Mouse (Mus musculus): ENCODE data around the gene Fry. TPM values are rescaled to one million over a fixed set of nuclear protein-coding genes. Genes with fewer than 3 reads are reported as not detected.
A peak's percentile ranks its signal among the peaks of the same experiment; 100 is the strongest.
"Not testable (repeated sequence)": the region's sequence is repeated elsewhere in the genome, so short reads cannot be mapped to it uniquely, and the experiment has no call there.

Gene Fry
- polyA plus RNA-seq, 1 experiment from 2014 or later, result 12.4 TPM

DNA sequence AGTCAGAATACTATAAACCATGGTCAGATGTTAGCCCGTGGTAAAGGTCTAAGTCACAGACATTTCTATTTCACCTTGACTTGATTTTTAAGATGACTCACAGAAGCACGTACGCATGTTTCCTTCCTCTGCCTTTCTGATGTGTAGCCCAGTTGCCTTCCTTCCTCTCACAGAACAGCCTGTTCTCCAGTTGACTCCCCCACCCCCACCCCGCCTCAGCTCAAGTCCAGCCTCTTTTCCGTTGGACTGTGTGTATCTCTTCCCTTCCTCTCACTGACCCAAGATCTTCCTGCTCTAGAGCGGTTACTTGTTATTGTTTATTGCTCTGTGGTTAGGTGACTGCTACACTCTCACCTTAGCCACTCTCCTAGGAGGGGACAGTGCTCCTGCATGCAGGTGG is 350.0 kb downstream of the Fry start:
- Histone ChIP-seq H3K4me3 (ENCODE audit: inconsistent target) (no peak overlapping the region), H3K27ac (no peak overlapping the region)
- 8% methylated on average over 6 of the region's 6 CpGs for WGBS (ENCODE audit: missing documents)

GRCm38 (mm10) chr5:150477364-150477763 is 358.9 kb downstream of the Fry start:
- 98% methylated on average over 4 of the region's 4 CpGs for WGBS (ENCODE audit: missing documents)
- Histone ChIP-seq H3K36me3 (ENCODE audit: inconsistent target) (no peaks in the 10 kb centered on the region), H3K79me2 (ENCODE audit: inconsistent target) (no peaks in the 10 kb centered on the region), H3K27ac (no peak overlapping the region), H3K4me3 (ENCODE audit: inconsistent target) (no peak overlapping the region)

More for the DNA sequence above, 350.0 kb downstream of the Fry start:
- no peaks in the 10 kb centered on the region for H3K36me3 ChIP-seq (ENCODE audit: inconsistent target)
- H3K79me2 ChIP-seq (ENCODE audit: inconsistent target), result no peaks in the 10 kb centered on the region

GRCm38 (mm10) chr5:150478612-150479011 is 360.2 kb downstream of the Fry start:
- 74% methylated on average over 3 of the region's 4 CpGs for WGBS (ENCODE audit: missing documents)

GRCm38 (mm10) chr5:150485198-150485597 is 366.8 kb downstream of the Fry start:
- no peak overlapping the region for H3K27ac ChIP-seq
- 68% methylated on average over 3 of the region's 3 CpGs for WGBS (ENCODE audit: missing documents)
- H3K4me3 ChIP-seq (ENCODE audit: inconsistent target), result no peak overlapping the region
- H3K36me3 ChIP-seq (ENCODE audit: inconsistent target), result no peaks in the 10 kb centered on the region
- no peaks in the 10 kb centered on the region for H3K79me2 ChIP-seq (ENCODE audit: inconsistent target)

More at GRCm38 (mm10) chr5:150478612-150479011, 360.2 kb downstream of the Fry start:
- Histone ChIP-seq H3K79me2 (ENCODE audit: inconsistent target) (no peaks in the 10 kb centered on the region), H3K4me3 (ENCODE audit: inconsistent target) (no peak overlapping the region), H3K27ac (no peak overlapping the region), H3K36me3 (ENCODE audit: inconsistent target) (no peaks in the 10 kb centered on the region)

DNA sequence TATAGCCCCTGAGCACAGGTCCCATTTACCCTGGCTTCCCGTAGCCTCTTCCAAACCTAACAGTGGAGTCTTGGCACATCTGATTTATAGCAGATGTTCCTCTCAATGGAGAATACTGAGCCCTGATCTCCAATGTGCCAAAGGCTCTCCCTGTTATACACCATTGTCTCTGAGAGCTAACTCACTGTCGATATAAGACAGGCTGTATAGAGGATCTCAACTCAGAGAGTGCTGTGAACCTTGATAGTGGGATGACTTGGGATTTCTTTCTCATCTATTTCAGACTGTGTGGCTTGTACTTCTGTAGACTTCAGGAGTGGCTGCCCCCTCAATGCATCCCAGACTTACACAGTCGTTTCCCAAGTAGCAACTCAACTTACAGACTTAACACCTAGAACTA is 371.8 kb downstream of the Fry start:
- 93% methylated on average over 3 of the region's 3 CpGs for WGBS (ENCODE audit: missing documents)

GRCm38 (mm10) chr5:150490821-150491220 is 372.4 kb downstream of the Fry start:
- 92% methylated on average over 8 of the region's 8 CpGs for WGBS (ENCODE audit: missing documents)
- no peaks in the 10 kb centered on the region for H3K36me3 ChIP-seq (ENCODE audit: inconsistent target)
- H3K27ac ChIP-seq, result no peak overlapping the region
- no peaks in the 10 kb centered on the region for H3K79me2 ChIP-seq (ENCODE audit: inconsistent target)
- H3K4me3 ChIP-seq (ENCODE audit: inconsistent target), result no peak overlapping the region

More for the DNA sequence above, 371.8 kb downstream of the Fry start:
- no peaks in the 10 kb centered on the region for H3K79me2 ChIP-seq (ENCODE audit: inconsistent target)
- H3K4me3 ChIP-seq (ENCODE audit: inconsistent target), result no peak overlapping the region
- no peak overlapping the region for H3K27ac ChIP-seq
- no peaks in the 10 kb centered on the region for H3K36me3 ChIP-seq (ENCODE audit: inconsistent target)

DNA sequence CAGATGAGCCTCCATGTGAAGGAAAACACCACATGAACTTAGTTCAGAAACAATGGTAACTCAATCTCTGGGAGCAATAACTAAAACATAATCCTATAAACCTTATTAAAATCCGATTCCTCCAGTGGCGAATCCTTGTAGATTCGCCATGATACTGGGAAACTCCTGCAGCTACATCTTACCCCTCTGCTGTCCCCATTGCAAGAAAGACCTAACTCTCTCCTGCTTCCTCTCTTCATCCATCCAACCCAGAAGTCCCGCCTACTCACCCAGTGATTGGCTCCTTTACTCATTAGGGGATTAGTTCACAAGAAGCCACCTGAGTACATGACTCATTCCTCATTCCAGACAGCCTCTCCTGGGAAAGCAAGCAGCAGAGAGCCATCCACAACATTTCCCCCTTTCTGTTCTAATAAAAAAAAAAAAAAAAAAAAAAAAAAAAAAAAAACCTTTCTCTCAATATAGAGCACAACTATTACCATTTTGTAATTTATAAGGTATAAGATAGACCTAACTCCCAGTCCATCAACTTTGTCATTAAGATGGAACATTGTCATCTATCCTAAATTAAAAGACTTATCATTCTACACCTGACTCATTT is 373.2 kb downstream of the Fry start:
- not testable (repeated sequence) for H3K27ac ChIP-seq; H3K79me2 ChIP-seq (ENCODE audit: inconsistent target); H3K4me3 ChIP-seq (ENCODE audit: inconsistent target); H3K36me3 ChIP-seq (ENCODE audit: inconsistent target)
- 95% methylated on average over 4 of the region's 4 CpGs for WGBS (ENCODE audit: missing documents)

DNA sequence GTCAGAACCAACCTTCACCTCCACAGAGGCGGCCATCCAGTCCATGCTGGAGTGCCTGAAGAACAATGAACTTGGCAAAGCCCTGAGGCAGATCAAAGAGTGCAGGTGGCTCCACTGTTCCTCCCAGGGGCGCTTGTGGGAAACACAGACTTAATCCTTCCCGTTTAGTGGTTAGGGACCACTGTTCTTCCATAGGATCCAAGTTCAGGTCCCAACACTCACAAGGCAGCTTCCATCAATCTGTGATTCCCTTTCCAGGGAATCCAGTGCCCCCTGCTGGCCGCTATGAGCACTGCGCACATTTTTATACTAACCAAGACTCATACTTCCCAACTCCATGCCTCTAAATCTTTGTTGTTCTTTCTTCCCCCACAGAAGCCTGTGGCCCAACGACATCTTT is 377.3 kb downstream of the Fry start:
- no peaks in the 10 kb centered on the region for H3K79me2 ChIP-seq (ENCODE audit: inconsistent target)
- H3K27ac ChIP-seq, result no peak overlapping the region
- H3K36me3 ChIP-seq (ENCODE audit: inconsistent target), result no peaks in the 10 kb centered on the region
- 77% methylated on average over 6 of the region's 6 CpGs for WGBS (ENCODE audit: missing documents)
- no peak overlapping the region for H3K4me3 ChIP-seq (ENCODE audit: inconsistent target)

DNA sequence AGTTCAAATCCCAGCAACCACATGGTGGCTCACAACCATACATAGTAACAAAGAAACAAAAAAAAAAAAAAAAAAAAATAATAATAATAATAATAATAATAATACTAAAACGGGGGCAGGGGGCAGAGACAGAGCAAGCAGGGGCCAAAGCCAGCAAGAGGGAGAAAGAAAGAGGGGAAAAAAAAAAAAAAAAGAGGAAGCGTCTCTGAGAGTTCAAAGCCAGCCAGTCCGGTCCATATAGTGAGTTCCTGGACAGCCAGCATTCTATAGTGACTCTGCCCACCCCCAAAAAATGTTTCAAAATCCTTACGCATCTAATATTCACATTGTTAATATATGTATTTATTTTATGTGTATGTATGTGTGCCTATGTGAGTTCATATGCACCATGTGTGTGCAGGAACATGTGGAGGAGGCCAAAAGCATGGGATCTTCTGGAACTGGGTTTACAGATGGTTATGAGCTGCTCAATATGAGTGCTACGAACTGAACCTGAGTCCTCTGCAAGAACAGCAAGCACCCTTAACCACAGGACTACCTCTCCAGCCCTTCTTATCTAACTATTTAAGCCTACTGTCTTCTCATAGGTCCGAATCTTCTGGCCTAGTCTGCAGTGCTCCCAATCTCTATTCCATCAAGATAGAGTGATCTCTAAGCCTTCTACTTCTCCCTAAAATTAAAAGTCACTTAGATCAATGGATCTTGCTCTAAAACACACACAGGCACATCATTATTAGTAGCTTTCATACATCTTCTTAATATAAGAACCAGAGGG is 392.2 kb downstream of the Fry start:
- no peaks in the 10 kb centered on the region for H3K36me3 ChIP-seq (ENCODE audit: inconsistent target)
- H3K79me2 ChIP-seq (ENCODE audit: inconsistent target), result no peaks in the 10 kb centered on the region
- H3K27ac ChIP-seq, result no peak overlapping the region
- 67% methylated on average over 4 of the region's 6 CpGs for WGBS (ENCODE audit: missing documents)
- no peak overlapping the region for H3K4me3 ChIP-seq (ENCODE audit: inconsistent target)

DNA sequence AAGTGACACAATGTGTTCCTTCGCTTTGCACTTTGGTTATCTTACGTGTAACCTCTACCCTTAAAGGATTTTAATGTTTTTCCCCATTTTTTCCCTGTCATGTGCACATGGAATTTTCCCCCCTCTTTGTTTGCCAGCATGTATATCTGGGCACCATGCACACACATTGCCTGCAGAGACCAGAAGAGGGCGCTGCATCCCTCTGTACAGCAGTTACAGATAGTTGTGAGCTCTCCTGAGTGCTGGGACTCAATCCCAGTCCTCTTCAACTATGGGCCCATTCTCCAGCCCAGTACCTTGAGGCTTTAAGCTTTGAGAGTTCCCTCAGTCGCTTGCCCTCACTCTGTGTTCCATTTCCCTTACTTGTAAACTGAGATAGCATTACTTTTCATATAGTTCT is 394.8 kb downstream of the Fry start:
- WGBS (ENCODE audit: missing documents), result 94% methylated on average over 4 of the region's 4 CpGs
- no peak overlapping the region for H3K27ac ChIP-seq
- H3K4me3 ChIP-seq (ENCODE audit: inconsistent target), result no peak overlapping the region
- H3K79me2 ChIP-seq (ENCODE audit: inconsistent target), result no peaks in the 10 kb centered on the region
- no peaks in the 10 kb centered on the region for H3K36me3 ChIP-seq (ENCODE audit: inconsistent target)

GRCm38 (mm10) chr5:150514027-150514426 is 395.6 kb downstream of the Fry start:
- Histone ChIP-seq H3K27ac (no peak overlapping the region), H3K79me2 (ENCODE audit: inconsistent target) (no peaks in the 10 kb centered on the region), H3K36me3 (ENCODE audit: inconsistent target) (no peaks in the 10 kb centered on the region), H3K4me3 (ENCODE audit: inconsistent target) (no peak overlapping the region)
- WGBS (ENCODE audit: missing documents), result 100% methylated on average over 1 of the region's 1 CpGs

GRCm38 (mm10) chr5:150518064-150518463 is 399.6 kb downstream of the Fry start, which contains the start of gene Zar1l:
Gene Zar1l, minus strand, starts transcription at chr5:150518164.
- no peaks in the 10 kb centered on the region for H3K79me2 ChIP-seq (ENCODE audit: inconsistent target)
- H3K4me3 ChIP-seq (ENCODE audit: inconsistent target), result no peak within 1 kb of the TSS
- 63% methylated on average over 4 of the region's 4 CpGs for WGBS (ENCODE audit: missing documents)
- no peak within 1 kb of the TSS for H3K27ac ChIP-seq
- no peaks in the 10 kb centered on the region for H3K36me3 ChIP-seq (ENCODE audit: inconsistent target)

- Histone ChIP-seq H3K79me2 (ENCODE audit: inconsistent target) (no peaks in the 10 kb centered on the region), H3K36me3 (ENCODE audit: inconsistent target) (no peaks in the 10 kb centered on the region), H3K27ac (no peak overlapping the region), H3K4me3 (ENCODE audit: inconsistent target) (no peak overlapping the region)
- WGBS (ENCODE audit: missing documents), result 100% methylated on average over 1 of the region's 1 CpGs
These were observed 401.1 kb downstream of the Fry start for GRCm38 (mm10) chr5:150519551-150519950.

GRCm38 (mm10) chr5:150521937-150522866 is 403.8 kb downstream of the Fry start, which contains the start of gene Brca2:
Gene Brca2, plus strand, starts transcription at chr5:150522630.
- WGBS (ENCODE audit: missing documents), result 4% methylated on average over 56 of the region's 63 CpGs

More at GRCm38 (mm10) chr5:150521937-150522866, 403.8 kb downstream of the Fry start, which contains the start of gene Brca2:
- Histone ChIP-seq H3K79me2 (ENCODE audit: inconsistent target) (no peaks in the 10 kb centered on the region), H3K36me3 (ENCODE audit: inconsistent target) (no peaks in the 10 kb centered on the region), H3K27ac (peak within 1 kb of the TSS; percentile 28; the same call in 1 of the 2 replicates), H3K4me3 (ENCODE audit: inconsistent target) (peak within 1 kb of the TSS; percentile 58)

Measured in macrophage (primary cell).